Mouse (Mus musculus): ENCODE measurements around the gene Nt5c2. TPM values are rescaled to one million over a fixed set of nuclear protein-coding genes. Genes with fewer than 3 reads are reported as not detected.

Nt5c2 gene
- polyA plus RNA-seq, 1 experiment from 2014 or later: 85.0 TPM

GRCm38 (mm10) chr19:46865381-46865780 is 149.6 kb downstream of the Nt5c2 start:
- no peak overlapping the region for H3K4me2 ChIP-seq
- ATAC-seq (ENCODE audit: low read depth): no peak
- WGBS: 81% methylated on average over 4 of the region's 4 CpGs
- no peaks in the 10 kb centered on the region for H3K9me3 ChIP-seq
- H3K27ac ChIP-seq (replicated peaks): no peak overlapping the region
- H3K36me3 ChIP-seq: no peaks in the 10 kb centered on the region
- no peak overlapping the region for H3K4me3 ChIP-seq
- H3K4me1 ChIP-seq (replicated peaks): no peaks in the 10 kb centered on the region
- no peaks in the 10 kb centered on the region for H3K27me3 ChIP-seq
- no peak overlapping the region for H3K9ac ChIP-seq

GRCm38 (mm10) chr19:46864731-46865331 is 150.1 kb downstream of the Nt5c2 start:
- no peak for ATAC-seq (ENCODE audit: low read depth)
- WGBS: 78% methylated on average over 6 of the region's 6 CpGs
- Histone ChIP-seq H3K4me1 (replicated peaks) (no peaks in the 10 kb centered on the region), H3K4me3 (no peak overlapping the region), H3K27me3 (no peaks in the 10 kb centered on the region), H3K9me3 (no peaks in the 10 kb centered on the region), H3K9ac (no peak overlapping the region), H3K4me2 (no peak overlapping the region), H3K27ac (replicated peaks) (no peak overlapping the region), H3K36me3 (no peaks in the 10 kb centered on the region)

GRCm38 (mm10) chr19:46864079-46864478 is 150.9 kb downstream of the Nt5c2 start:
- ATAC-seq (ENCODE audit: low read depth): no peak
- 52% methylated on average over 6 of the region's 6 CpGs for WGBS
- no peak overlapping the region for H3K4me2 ChIP-seq
- no peak overlapping the region for H3K27ac ChIP-seq (replicated peaks)
- no peak overlapping the region for H3K9ac ChIP-seq
- no peaks in the 10 kb centered on the region for H3K4me1 ChIP-seq (replicated peaks)
- H3K9me3 ChIP-seq: no peaks in the 10 kb centered on the region
- no peaks in the 10 kb centered on the region for H3K36me3 ChIP-seq
- no peak overlapping the region for H3K4me3 ChIP-seq
- H3K27me3 ChIP-seq: no peaks in the 10 kb centered on the region

GRCm38 (mm10) chr19:46863236-46863927 is 151.6 kb downstream of the Nt5c2 start:
- H3K9ac ChIP-seq: no peak overlapping the region
- no peaks in the 10 kb centered on the region for H3K36me3 ChIP-seq
- H3K4me2 ChIP-seq: no peak overlapping the region
- 85% methylated on average over 17 of the region's 17 CpGs for WGBS
- H3K9me3 ChIP-seq: no peaks in the 10 kb centered on the region
- H3K27ac ChIP-seq (replicated peaks): no peak overlapping the region
- H3K27me3 ChIP-seq: no peaks in the 10 kb centered on the region
- no peak overlapping the region for H3K4me3 ChIP-seq
- no peak for ATAC-seq (ENCODE audit: low read depth)
- H3K4me1 ChIP-seq (replicated peaks): no peaks in the 10 kb centered on the region

GRCm38 (mm10) chr19:46862556-46862955 is 152.4 kb downstream of the Nt5c2 start:
- Histone ChIP-seq H3K36me3 (no peaks in the 10 kb centered on the region), H3K9me3 (no peaks in the 10 kb centered on the region), H3K4me3 (no peak overlapping the region), H3K4me1 (replicated peaks) (peaks cover 2% of the 10 kb centered on the region; the same call in 1 of the 2 replicates), H3K4me2 (no peak overlapping the region), H3K27ac (replicated peaks) (no peak overlapping the region), H3K9ac (no peak overlapping the region), H3K27me3 (no peaks in the 10 kb centered on the region)
- no peak for ATAC-seq (ENCODE audit: low read depth)
- WGBS: 63% methylated on average over 3 of the region's 3 CpGs

- ATAC-seq (ENCODE audit: low read depth): no peak
- WGBS: 82% methylated on average over 7 of the region's 7 CpGs
- Histone ChIP-seq H3K36me3 (no peaks in the 10 kb centered on the region), H3K27ac (replicated peaks) (no peak overlapping the region), H3K27me3 (no peaks in the 10 kb centered on the region), H3K4me3 (no peak overlapping the region), H3K4me1 (replicated peaks) (peaks cover 20% of the 10 kb centered on the region), H3K9me3 (no peaks in the 10 kb centered on the region), H3K9ac (no peak overlapping the region), H3K4me2 (no peak overlapping the region)
Observed at GRCm38 (mm10) chr19:46858200-46858599, 156.8 kb downstream of the Nt5c2 start.

- peaks cover 20% of the 10 kb centered on the region for H3K4me1 ChIP-seq (replicated peaks)
- H3K9me3 ChIP-seq: no peaks in the 10 kb centered on the region
- peak; percentile 43; the same call in 1 of the 2 replicates for ATAC-seq (ENCODE audit: low read depth)
- H3K36me3 ChIP-seq: no peaks in the 10 kb centered on the region
- no peaks in the 10 kb centered on the region for H3K27me3 ChIP-seq
- H3K9ac ChIP-seq: no peak overlapping the region
- WGBS: 69% methylated on average over 9 of the region's 9 CpGs
- no peak overlapping the region for H3K4me2 ChIP-seq
- H3K27ac ChIP-seq (replicated peaks): no peak overlapping the region
- H3K4me3 ChIP-seq: no peak overlapping the region
Observed at GRCm38 (mm10) chr19:46857277-46857989, 157.5 kb downstream of the Nt5c2 start.

- 14% methylated on average over 10 of the region's 10 CpGs for WGBS
- Histone ChIP-seq H3K4me1 (replicated peaks) (peaks cover 20% of the 10 kb centered on the region), H3K27ac (replicated peaks) (peak overlapping the region; percentile 46), H3K4me3 (no peak overlapping the region), H3K9ac (peak overlapping the region; percentile 52; the same call in 1 of the 2 replicates), H3K9me3 (no peaks in the 10 kb centered on the region), H3K4me2 (0 out of 2 replicates have a peak overlapping the region, but pooled peaks have one; percentile 4), H3K36me3 (no peaks in the 10 kb centered on the region), H3K27me3 (no peaks in the 10 kb centered on the region)
- no peak for ATAC-seq (ENCODE audit: low read depth)
Observed at GRCm38 (mm10) chr19:46856780-46857179, 158.2 kb downstream of the Nt5c2 start.

- Histone ChIP-seq H3K27ac (replicated peaks) (peak overlapping the region; percentile 46), H3K9me3 (no peaks in the 10 kb centered on the region), H3K4me2 (0 out of 2 replicates have a peak overlapping the region, but pooled peaks have one; percentile 4), H3K27me3 (no peaks in the 10 kb centered on the region), H3K4me1 (replicated peaks) (peaks cover 20% of the 10 kb centered on the region), H3K9ac (peak overlapping the region; percentile 52), H3K36me3 (no peaks in the 10 kb centered on the region), H3K4me3 (no peak overlapping the region)
- 71% methylated on average over 6 of the region's 6 CpGs for WGBS
- ATAC-seq (ENCODE audit: low read depth): peak; percentile 47; the same call in 1 of the 2 replicates
Observed at GRCm38 (mm10) chr19:46856232-46856631, 158.7 kb downstream of the Nt5c2 start.

GRCm38 (mm10) chr19:46849443-46849997 is 165.4 kb downstream of the Nt5c2 start:
- Histone ChIP-seq H3K4me3 (no peak overlapping the region), H3K4me2 (no peak overlapping the region), H3K9ac (no peak overlapping the region), H3K4me1 (replicated peaks) (peaks cover 9% of the 10 kb centered on the region), H3K27ac (replicated peaks) (no peak overlapping the region), H3K36me3 (no peaks in the 10 kb centered on the region), H3K9me3 (no peaks in the 10 kb centered on the region), H3K27me3 (no peaks in the 10 kb centered on the region)
- WGBS: 78% methylated on average over 9 of the region's 9 CpGs
- ATAC-seq (ENCODE audit: low read depth): no peak

- no peak overlapping the region for H3K9ac ChIP-seq
- no peaks in the 10 kb centered on the region for H3K9me3 ChIP-seq
- ATAC-seq (ENCODE audit: low read depth): no peak
- 80% methylated on average over 14 of the region's 14 CpGs for WGBS
- no peak overlapping the region for H3K4me3 ChIP-seq
- no peak overlapping the region for H3K27ac ChIP-seq (replicated peaks)
- no peaks in the 10 kb centered on the region for H3K27me3 ChIP-seq
- H3K36me3 ChIP-seq: no peaks in the 10 kb centered on the region
- H3K4me2 ChIP-seq: no peak overlapping the region
- peaks cover 9% of the 10 kb centered on the region for H3K4me1 ChIP-seq (replicated peaks)
Observed at GRCm38 (mm10) chr19:46848381-46849268, 166.3 kb downstream of the Nt5c2 start.
